Comparison of ENCODE assay signal across 10 mouse cellular contexts in the genomic region with DNA sequence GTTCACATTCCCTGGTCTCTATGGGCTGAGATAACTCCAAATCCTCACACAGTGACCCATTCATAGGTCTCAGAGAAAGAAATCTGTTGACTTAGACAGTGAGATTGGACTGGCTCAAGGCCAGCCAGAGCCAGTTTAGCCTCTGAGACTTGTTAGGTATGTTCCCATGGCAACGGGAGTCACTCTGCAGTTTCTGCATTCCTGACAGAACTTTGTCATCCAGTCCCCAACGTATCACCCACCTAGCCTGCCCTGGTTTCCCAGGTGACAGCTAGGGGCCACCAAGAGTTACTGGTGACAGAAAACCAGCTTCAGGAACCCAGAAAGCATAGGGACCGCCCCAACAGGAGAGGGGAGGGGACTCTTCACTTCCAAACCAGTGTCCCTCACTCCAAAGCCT. TPM values are rescaled to one million over a fixed set of nuclear protein-coding genes. Genes with fewer than 3 reads are reported as not detected.
A peak's percentile ranks its signal among the peaks of the same experiment; 100 is the strongest.
DNase-seq lines count a peak whose midpoint lies in the region; ATAC-seq and TF ChIP-seq lines count a peak whose summit lies in the region.
"Had no signal": no experiment of that assay in that cellular context is flagged by ENCODE, and none has a peak within 500 bp of the region (broad histone marks: within the 10 kb centered on the region; RNA-seq: fewer than 3 reads in every experiment).

No protein-coding gene starts in this region.

- no peak overlapping the region for H3K9ac ChIP-seq in forebrain, postnatal 0 days
- H3K9ac ChIP-seq in forebrain, embryonic 12.5 days = no peak overlapping the region

- no peak overlapping the region for H3K27ac ChIP-seq in forebrain, postnatal 0 days (ENCODE audit: low read depth, low read length)
- H3K27ac ChIP-seq in forebrain, embryonic 12.5 days = no peak overlapping the region

- no peaks in the 10 kb centered on the region for H3K4me1 ChIP-seq in forebrain, postnatal 0 days (ENCODE audit: insufficient read depth)
- H3K4me1 ChIP-seq in forebrain, embryonic 12.5 days = peaks cover 8% of the 10 kb centered on the region; the same call in 1 of the 2 replicates

- peak; percentile 42; the same call in 1 of the 2 replicates for ATAC-seq in forebrain, postnatal 0 days
- ATAC-seq in forebrain, embryonic 12.5 days (ENCODE audit: low FRiP score) = no peak

- no peaks in the 10 kb centered on the region for H3K36me3 ChIP-seq in forebrain, postnatal 0 days (ENCODE audit: insufficient read depth)
- H3K36me3 ChIP-seq in forebrain, embryonic 12.5 days (replicated peaks) = no peaks in the 10 kb centered on the region

- no peak overlapping the region for H3K4me2 ChIP-seq in forebrain, postnatal 0 days (ENCODE audit: low read depth)
- no peak overlapping the region for H3K4me2 ChIP-seq in forebrain, embryonic 12.5 days

- no peak for TF ChIP-seq CTCF in forebrain, postnatal 0 days (IDR thresholded peaks at IDR 0.05; ENCODE audit: low read depth)

- no peaks in the 10 kb centered on the region for H3K9me3 ChIP-seq in forebrain, postnatal 0 days (ENCODE audit: low read length)
- H3K9me3 ChIP-seq in forebrain, embryonic 12.5 days = no peaks in the 10 kb centered on the region

- no peaks in the 10 kb centered on the region for H3K27me3 ChIP-seq in forebrain, postnatal 0 days (ENCODE audit: insufficient read depth, low read length)
- peaks cover 12% of the 10 kb centered on the region for H3K27me3 ChIP-seq in forebrain, embryonic 12.5 days

- DNase-seq in forebrain, postnatal 0 days = peak; percentile 58
- peak; percentile 58 for DNase-seq in 3134 (ENCODE audit: extremely low read depth, insufficient read length, low spot score)
- DNase-seq in embryo, embryonic 10.5 days (ENCODE audit: low spot score) = peak; percentile 78
- peak; percentile 79 for DNase-seq in kidney, postnatal 14 days
- no peak for DNase-seq in layer of hippocampus, adult 9-11 months
- no peak for DNase-seq in testis, postnatal 14 days (ENCODE audit: low spot score)
- DNase-seq in spleen, postnatal 14 days (ENCODE audit: low spot score in 2 of 2) = no peak

- H3K4me3 ChIP-seq in forebrain, postnatal 0 days (ENCODE audit: low read depth, low read length) = no peak overlapping the region
- no peak overlapping the region for H3K4me3 ChIP-seq in forebrain, embryonic 12.5 days (replicated peaks)
- H3K4me3 ChIP-seq: myocyte had no signal

- 58% methylated on average over 3 of the region's 3 CpGs for WGBS in forebrain, postnatal 0 days
- 56% methylated on average over 3 of the region's 3 CpGs for WGBS in forebrain, embryonic 12.5 days

RNA-seq across cellular contexts. Expression of a gene that starts 9.4 kb away (rescaled TPM):
- 1.5 and 2.2 TPM in 2 replicates for total RNA-seq in forebrain, postnatal 0 days (2014; rRNA removed)
- polyA plus RNA-seq in forebrain, postnatal 0 days (2015; fragmentation: Nextera tagmentation; extraction: Ambion mirVana) = 3.1 and 3.9 TPM in 2 replicates
- 10.0 and 13.4 TPM in 2 replicates for polyA plus RNA-seq in forebrain, embryonic 12.5 days (2016; fragmentation: Nextera tagmentation; extraction: Ambion mirVana)
- total RNA-seq: common myeloid progenitor, adult 5-6 weeks had no signal

RNA-seq across cellular contexts. Expression of a gene that starts 14.3 kb away (rescaled TPM):
- 3.4 and 4.3 TPM in 2 replicates for total RNA-seq in forebrain, postnatal 0 days (2014; rRNA removed)
- polyA plus RNA-seq in forebrain, postnatal 0 days (2015; fragmentation: Nextera tagmentation; extraction: Ambion mirVana) = 7.0 and 9.5 TPM in 2 replicates
- polyA plus RNA-seq in forebrain, embryonic 12.5 days (2016; fragmentation: Nextera tagmentation; extraction: Ambion mirVana) = 9.4 and 13.6 TPM in 2 replicates
- polyA plus RNA-seq: myocyte had no signal

RNA-seq across cellular contexts. Expression of a gene that starts 59.6 kb away (rescaled TPM):
- not detected in 2 replicates for total RNA-seq in forebrain, postnatal 0 days (2014; rRNA removed)
- not detected in 2 replicates for polyA plus RNA-seq in forebrain, postnatal 0 days (2015; fragmentation: Nextera tagmentation; extraction: Ambion mirVana)
- not detected in 2 replicates for polyA plus RNA-seq in forebrain, embryonic 12.5 days (2016; fragmentation: Nextera tagmentation; extraction: Ambion mirVana)
- total RNA-seq: common myeloid progenitor, adult 5-6 weeks had no signal
- polyA plus RNA-seq: myocyte had no signal

RNA-seq across cellular contexts. Expression of a gene that starts 59.9 kb away (rescaled TPM):
- total RNA-seq in forebrain, postnatal 0 days (2014; rRNA removed) = 187 and 194 TPM in 2 replicates
- 69.7 and 72.8 TPM in 2 replicates for polyA plus RNA-seq in forebrain, postnatal 0 days (2015; fragmentation: Nextera tagmentation; extraction: Ambion mirVana)
- polyA plus RNA-seq in forebrain, embryonic 12.5 days (2016; fragmentation: Nextera tagmentation; extraction: Ambion mirVana) = 109 TPM in 2 replicates

Comparison
In these comparisons a context has a peak if more than half of its experiments do, and no peak if none do; other contexts are left out.
1. DNase-seq: peak in forebrain, postnatal 0 days (single experiment), 3134 (single experiment), embryo, embryonic 10.5 days (single experiment) and kidney, postnatal 14 days (single experiment); none in layer of hippocampus, adult 9-11 months (single experiment), testis, postnatal 14 days (single experiment) and spleen, postnatal 14 days (0 of 2).